Mouse (Mus musculus) heart, adult 9 months (tissue): Measurements from ENCODE around the gene Rbfox2.

ENCODE experiments used
- DNase-seq, 2 experiments: peaks; one replicate each; pipeline ENCODE4 v3.0.0; 2022; ENCODE audit warnings: low spot score in 2 of 2

The Rbfox2 gene

GRCm38 (mm10) chr15:77331444-77331843, 24.6 kb upstream of the Rbfox2 start:
- no peak for DNase-seq

- no peak for DNase-seq
Observed at GRCm38 (mm10) chr15:77329681-77330180, 22.9 kb upstream of the Rbfox2 start.

- no peak for DNase-seq
Observed at GRCm38 (mm10) chr15:77326361-77326760, 19.6 kb upstream of the Rbfox2 start.

- no peak for DNase-seq
Observed at GRCm38 (mm10) chr15:77324426-77324825, 17.6 kb upstream of the Rbfox2 start.

- DNase-seq, result no peak
Observed at GRCm38 (mm10) chr15:77323226-77323625, 16.4 kb upstream of the Rbfox2 start.

- DNase-seq, result no peak
Observed at GRCm38 (mm10) chr15:77313701-77314100, 6.9 kb upstream of the Rbfox2 start.

- DNase-seq, result no peak
Observed at GRCm38 (mm10) chr15:77312796-77313195, 6.0 kb upstream of the Rbfox2 start.

- no peak for DNase-seq
Observed at GRCm38 (mm10) chr15:77307767-77308495, 1.1 kb upstream of the Rbfox2 start.

GRCm38 (mm10) chr15:77305852-77306546, 805 bp downstream of the Rbfox2 start:
- DNase-seq, result peak; percentile 35 to 49

- no peak for DNase-seq
Observed at GRCm38 (mm10) chr15:77304960-77305359, 1.8 kb downstream of the Rbfox2 start.

GRCm38 (mm10) chr15:77301122-77301521, 5.7 kb downstream of the Rbfox2 start:
- no peak for DNase-seq

GRCm38 (mm10) chr15:77298564-77298963, 8.2 kb downstream of the Rbfox2 start:
- DNase-seq, result no peak

- DNase-seq, result no peak
Observed at GRCm38 (mm10) chr15:77296635-77297034, 10.2 kb downstream of the Rbfox2 start.

- no peak for DNase-seq
Observed at GRCm38 (mm10) chr15:77293493-77293892, 13.3 kb downstream of the Rbfox2 start.

- no peak for DNase-seq
Observed at GRCm38 (mm10) chr15:77292381-77292780, 14.4 kb downstream of the Rbfox2 start.

- no peak for DNase-seq
Observed at GRCm38 (mm10) chr15:77291471-77291870, 15.3 kb downstream of the Rbfox2 start.

GRCm38 (mm10) chr15:77290352-77290751, 16.5 kb downstream of the Rbfox2 start:
- no peak for DNase-seq

GRCm38 (mm10) chr15:77280130-77280529, 26.7 kb downstream of the Rbfox2 start:
- no peak for DNase-seq

GRCm38 (mm10) chr15:77278825-77279224, 28.0 kb downstream of the Rbfox2 start:
- DNase-seq, result peak; percentile 71 to 74

GRCm38 (mm10) chr15:77276838-77277725, 29.7 kb downstream of the Rbfox2 start:
- peak in 1 of 2 experiments; percentile 22 for DNase-seq

- DNase-seq, result no peak
Observed at GRCm38 (mm10) chr15:77276300-77276699, 30.5 kb downstream of the Rbfox2 start.

GRCm38 (mm10) chr15:77275572-77275971, 31.2 kb downstream of the Rbfox2 start:
- no peak for DNase-seq
